Mouse (Mus musculus) lung, postnatal 0 days (tissue): ENCODE measurements around the gene Cntn5. TPM values are rescaled to one million over a fixed set of nuclear protein-coding genes. Genes with fewer than 3 reads are reported as not detected.

Source experiments
- ATAC-seq: fragments of 200-750 bp; cut with Nextera tagmentation; 2 replicates; pipeline ENCODE4 v1.8.0; 2017; ENCODE audit warnings: moderate library complexity
- DNase-seq: peaks from one replicate; pipeline ENCODE4 v3.0.0-alpha.2; 2016; ENCODE audit warnings: low spot score
- H3K27ac ChIP-seq: fragments of 300-500 bp; sonication (generic); 2 replicates; pipeline ENCODE4 v1.5.1; 2014; ENCODE audit warnings: antibody characterized with exemption, mild to moderate bottlenecking, low read length, mixed read lengths
- H3K27me3 ChIP-seq: fragments of 300-500 bp; sonication (generic); replicated peaks from 2 replicates; pipeline ENCODE4 v1.6.1; 2014; ENCODE audit warnings: low read length, mixed read lengths; ENCODE audit not compliant: insufficient read depth
- H3K36me3 ChIP-seq: fragments of 300-500 bp; sonication (generic); 2 replicates; pipeline ENCODE4 v1.6.1; 2014; ENCODE audit warnings: low read length, mixed read lengths; ENCODE audit not compliant: insufficient read depth
- H3K4me1 ChIP-seq: fragments of 300-500 bp; sonication (generic); 2 replicates; pipeline ENCODE4 v1.6.1; 2014; ENCODE audit warnings: antibody characterized with exemption, low read depth, low read length, mixed read lengths; ENCODE audit not compliant: insufficient read depth
- H3K4me2 ChIP-seq: fragments of 300-500 bp; sonication (generic); replicated peaks from 2 replicates; pipeline ENCODE4 v1.6.1; 2014; ENCODE audit warnings: low read depth, mild to moderate bottlenecking, low read length, moderate library complexity, mixed read lengths
- H3K4me3 ChIP-seq: fragments of 300-500 bp; sonication (generic); 2 replicates; pipeline ENCODE4 v1.5.1; 2014; ENCODE audit warnings: low read depth, low read length
- H3K9ac ChIP-seq: fragments of 300-500 bp; sonication (generic); replicated peaks from 2 replicates; pipeline ENCODE4 v1.6.1; 2014; ENCODE audit warnings: low read depth, mild to moderate bottlenecking
- H3K9me3 ChIP-seq: fragments of 300-500 bp; sonication (generic); 2 replicates; pipeline ENCODE4 v1.6.1; 2016; ENCODE audit warnings: low read length, mixed read lengths
- CTCF ChIP-seq: IDR thresholded peaks from 2 replicates; pipeline ENCODE4 v1.5.1; 2016; ENCODE audit warnings: antibody characterized with exemption, mild to moderate bottlenecking
- EP300 ChIP-seq: IDR thresholded peaks from 2 replicates; pipeline ENCODE4 v1.6.1; 2016; ENCODE audit warnings: antibody characterized with exemption, mild to moderate bottlenecking, control low read depth
- WGBS: fragments of 180-500 bp; shearing (Covaris S2); extraction: QIAGEN DNeasy Blood & Tissue Kit; methylation state at CpG from one replicate; pipeline ENCODE4 v1.1.7; 2014; 5-methylcytosine and 5-hydroxymethylcytosine counted together
- polyA plus RNA-seq: library from polyadenylated mRNA; unstranded; fragments of >200 nt; fragmentation: Nextera tagmentation; extraction: Ambion mirVana; gene quantifications from 2 replicates; pipeline ENCODE4 v1.2.1, GENCODE M21; 2015

Cntn5 gene
- polyA plus RNA-seq, 1 experiment from 2014 or later: not detected

DNA sequence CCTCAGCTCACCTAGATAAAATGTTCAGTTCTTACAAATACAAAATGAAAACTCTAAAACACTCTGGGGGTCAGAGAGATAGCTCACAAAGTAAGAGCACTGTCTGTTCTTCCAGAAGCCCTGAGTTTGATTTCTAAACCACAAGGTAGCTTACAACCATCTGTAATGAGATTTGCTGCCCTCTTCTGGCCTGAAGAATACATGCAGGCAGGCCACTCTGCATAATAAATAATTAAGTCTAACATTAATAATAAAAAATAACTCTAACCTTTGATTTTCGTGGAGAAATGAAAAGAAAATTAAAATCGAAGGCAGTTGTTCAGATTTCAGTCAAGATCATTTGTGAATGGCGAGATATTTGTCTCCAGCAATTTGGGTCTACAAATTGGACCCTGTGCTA is 1120.9 kb downstream of the Cntn5 start:
- H3K9me3 ChIP-seq: no peaks in the 10 kb centered on the region
- TF ChIP-seq CTCF (peak; percentile 45), EP300 (no peak)
- no peaks in the 10 kb centered on the region for H3K4me1 ChIP-seq
- no peak overlapping the region for H3K4me3 ChIP-seq
- H3K4me2 ChIP-seq: no peak overlapping the region
- WGBS: 45% methylated on average over 3 of the region's 3 CpGs
- ATAC-seq (no peak), DNase-seq (no peak)
- no peak overlapping the region for H3K27ac ChIP-seq
- H3K27me3 ChIP-seq: no peaks in the 10 kb centered on the region
- H3K36me3 ChIP-seq: no peaks in the 10 kb centered on the region
- no peak overlapping the region for H3K9ac ChIP-seq

DNA sequence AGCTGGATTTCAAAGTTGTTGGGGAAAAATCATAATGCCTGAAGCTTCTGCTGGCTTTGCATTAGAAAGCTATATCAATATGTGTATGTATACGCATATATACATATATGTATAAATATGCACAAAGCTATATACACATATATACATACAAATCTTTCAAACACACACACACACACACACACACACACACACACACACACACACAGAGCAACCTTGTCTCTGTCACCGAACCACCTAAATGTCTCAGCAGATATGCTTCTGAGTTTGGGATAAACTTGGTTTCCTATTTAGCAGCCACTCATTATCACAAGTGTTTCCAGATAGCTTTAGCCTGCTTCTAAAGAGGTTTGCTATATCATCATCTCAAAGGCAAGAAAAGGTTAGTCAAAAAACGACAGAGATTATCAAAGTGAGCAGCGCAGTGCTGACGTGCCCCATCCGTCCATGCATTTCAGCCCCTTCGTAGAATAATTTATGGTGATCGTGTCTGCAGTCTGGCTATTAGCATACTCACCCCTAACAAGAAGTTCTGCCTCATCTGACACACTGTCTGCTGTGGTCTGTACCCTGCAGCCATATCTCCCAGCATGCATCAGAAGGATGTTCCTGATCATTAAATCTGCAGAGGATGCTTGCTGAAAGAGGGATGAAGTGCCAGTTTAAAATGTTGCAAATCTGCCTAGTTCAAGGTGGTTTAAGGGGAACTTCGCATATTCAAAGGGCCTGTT is 1123.3 kb downstream of the Cntn5 start:
- Histone ChIP-seq H3K36me3 (no peaks in the 10 kb centered on the region), H3K4me1 (no peaks in the 10 kb centered on the region), H3K27me3 (no peaks in the 10 kb centered on the region), H3K4me3 (no peak overlapping the region), H3K9me3 (no peaks in the 10 kb centered on the region), H3K27ac (no peak overlapping the region), H3K4me2 (no peak overlapping the region), H3K9ac (no peak overlapping the region)
- TF ChIP-seq CTCF (no peak), EP300 (no peak)
- no peak for DNase-seq
- ATAC-seq: no peak
- 67% methylated on average over 9 of the region's 9 CpGs for WGBS

DNA sequence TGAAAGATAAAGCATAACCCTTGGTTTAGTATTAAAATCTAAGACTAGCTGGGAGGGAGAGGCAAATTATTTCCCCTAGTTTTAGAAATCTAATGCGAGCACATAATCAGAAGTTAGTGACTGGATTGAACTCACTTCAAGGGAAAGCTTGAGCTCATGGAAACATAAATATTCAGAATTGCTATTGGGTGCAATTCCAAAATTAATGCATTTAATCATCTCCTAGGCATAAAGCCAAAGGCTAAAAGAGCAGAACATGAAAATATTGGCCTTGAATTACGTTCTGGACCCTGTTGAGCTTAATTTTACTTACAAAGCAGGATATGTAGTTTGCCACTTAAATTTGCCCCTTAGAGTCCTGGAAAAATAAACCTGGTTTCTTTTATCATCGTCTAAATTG is 1124.9 kb downstream of the Cntn5 start:
- Histone ChIP-seq H3K4me2 (no peak overlapping the region), H3K4me3 (no peak overlapping the region), H3K27ac (no peak overlapping the region), H3K9ac (no peak overlapping the region), H3K36me3 (no peaks in the 10 kb centered on the region), H3K27me3 (no peaks in the 10 kb centered on the region), H3K4me1 (no peaks in the 10 kb centered on the region), H3K9me3 (no peaks in the 10 kb centered on the region)
- no peak for DNase-seq
- ATAC-seq: no peak
- TF ChIP-seq EP300 (no peak), CTCF (no peak)
- WGBS: 48% methylated on average over 3 of the region's 3 CpGs

DNA sequence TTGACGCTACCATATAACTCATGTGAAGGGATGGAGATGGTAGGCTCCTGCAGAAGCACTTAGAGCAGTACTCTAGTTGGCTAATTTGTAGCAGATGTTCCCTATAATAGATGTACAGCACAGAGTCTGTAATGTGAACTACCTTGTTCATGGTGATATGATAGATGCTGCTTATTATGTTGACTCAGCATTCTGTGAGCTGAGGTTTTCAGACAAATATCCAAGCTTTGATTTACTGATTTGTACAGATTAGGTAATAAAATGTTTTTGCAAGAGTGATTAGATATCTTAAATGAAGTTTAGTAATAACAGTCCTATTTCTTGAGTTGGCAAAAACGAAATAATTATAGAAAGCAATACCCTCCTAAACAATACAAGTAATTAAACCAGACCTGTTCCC is 1133.8 kb downstream of the Cntn5 start:
- DNase-seq (no peak), ATAC-seq (no peak)
- Histone ChIP-seq H3K9me3 (no peaks in the 10 kb centered on the region), H3K9ac (no peak overlapping the region), H3K4me3 (no peak overlapping the region), H3K36me3 (no peaks in the 10 kb centered on the region), H3K27ac (no peak overlapping the region), H3K27me3 (no peaks in the 10 kb centered on the region), H3K4me2 (no peak overlapping the region), H3K4me1 (no peaks in the 10 kb centered on the region)
- WGBS: 58% methylated on average over 2 of the region's 2 CpGs
- no peak for TF ChIP-seq EP300
- no peak for TF ChIP-seq CTCF

DNA sequence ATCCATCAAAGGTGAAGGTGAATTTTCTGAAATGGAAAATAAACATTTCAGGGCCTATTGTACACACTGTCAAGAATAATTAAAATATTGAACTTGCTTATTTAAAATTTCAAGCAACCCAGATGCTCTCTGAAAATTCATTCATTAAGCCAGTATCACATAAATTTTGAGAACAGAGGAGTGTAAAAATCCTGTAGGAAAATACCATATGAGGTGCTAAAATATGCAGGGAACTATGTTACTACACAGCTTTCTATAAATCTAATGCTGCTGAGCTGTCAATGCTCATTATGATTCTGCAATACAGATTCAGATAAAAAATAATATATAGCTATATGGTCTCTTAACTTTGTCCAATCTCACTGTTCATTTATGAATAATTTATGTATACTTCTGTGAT is 1134.9 kb downstream of the Cntn5 start:
- Histone ChIP-seq H3K9me3 (no peaks in the 10 kb centered on the region), H3K27me3 (no peaks in the 10 kb centered on the region), H3K4me3 (no peak overlapping the region), H3K4me1 (no peaks in the 10 kb centered on the region), H3K9ac (no peak overlapping the region), H3K27ac (no peak overlapping the region), H3K36me3 (no peaks in the 10 kb centered on the region), H3K4me2 (no peak overlapping the region)
- DNase-seq: no peak
- ATAC-seq: no peak
- TF ChIP-seq EP300: no peak
- TF ChIP-seq CTCF: no peak

DNA sequence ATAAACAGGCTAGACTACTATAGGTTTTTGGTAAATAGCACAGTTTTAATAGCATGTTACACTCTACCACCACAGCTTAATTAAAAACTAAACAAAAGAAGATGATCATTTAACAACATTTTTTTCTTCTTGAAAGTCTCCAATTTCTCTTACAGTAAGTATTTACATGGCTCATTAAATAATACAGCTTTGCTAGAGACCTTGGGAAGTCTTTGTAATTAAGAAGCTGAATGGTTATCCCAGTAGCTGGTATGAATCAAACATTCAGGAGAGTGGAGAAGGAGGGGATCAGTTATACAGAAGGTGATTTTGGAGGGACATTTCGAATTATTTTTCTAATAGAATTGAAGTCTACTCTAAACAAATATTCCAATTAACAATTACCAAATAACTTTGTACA is 1186.4 kb downstream of the Cntn5 start:
- no peak for TF ChIP-seq CTCF
- TF ChIP-seq EP300: no peak
- WGBS: 64% methylated on average over 1 of the region's 1 CpGs

DNA sequence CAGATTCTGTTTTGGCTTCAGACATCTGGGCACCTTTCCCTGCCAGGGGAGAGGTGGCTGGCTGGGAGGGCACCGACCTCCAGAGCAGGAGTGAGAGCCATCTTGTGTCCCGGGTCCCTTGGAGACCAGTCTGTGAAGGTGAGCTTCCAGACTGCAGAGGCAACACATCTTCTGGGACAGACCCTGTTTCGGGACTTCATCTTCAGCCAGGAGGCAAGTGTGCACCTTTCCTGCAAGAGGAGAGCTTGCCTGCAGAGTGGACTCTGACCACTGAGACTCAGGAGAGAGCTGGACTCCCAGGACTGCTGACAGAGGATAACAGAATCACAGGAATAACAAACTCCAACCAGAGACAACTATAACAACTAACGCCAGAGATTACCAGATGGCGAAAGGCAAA is 1195.9 kb downstream of the Cntn5 start:
- H3K4me3 ChIP-seq: no peak overlapping the region
- no peaks in the 10 kb centered on the region for H3K9me3 ChIP-seq
- no peaks in the 10 kb centered on the region for H3K27me3 ChIP-seq
- no peak overlapping the region for H3K9ac ChIP-seq
- H3K4me1 ChIP-seq: no peaks in the 10 kb centered on the region
- no peak for ATAC-seq
- H3K36me3 ChIP-seq: no peaks in the 10 kb centered on the region
- DNase-seq: no peak
- H3K4me2 ChIP-seq: no peak overlapping the region
- WGBS: 81% methylated on average over 5 of the region's 5 CpGs
- H3K27ac ChIP-seq: no peak overlapping the region
- no peak for TF ChIP-seq CTCF
- TF ChIP-seq EP300: no peak

More for the DNA sequence above, 1186.4 kb downstream of the Cntn5 start:
- no peak overlapping the region for H3K4me2 ChIP-seq
- no peak overlapping the region for H3K4me3 ChIP-seq
- no peaks in the 10 kb centered on the region for H3K36me3 ChIP-seq
- H3K4me1 ChIP-seq: no peaks in the 10 kb centered on the region
- H3K9me3 ChIP-seq: no peaks in the 10 kb centered on the region
- no peak overlapping the region for H3K27ac ChIP-seq
- ATAC-seq: no peak
- H3K9ac ChIP-seq: no peak overlapping the region
- DNase-seq: no peak
- H3K27me3 ChIP-seq: no peaks in the 10 kb centered on the region
